Mouse (Mus musculus) C2C12 (cell line): ENCODE data around the gene Syngr4.

Source experiments
- CEBPB ChIP-seq: IDR thresholded peaks from one replicate; pipeline ENCODE4 v1.6.1; 2011; ENCODE audit warnings: low read depth, mild to moderate bottlenecking, control low read depth, moderate library complexity
- CTCF ChIP-seq: IDR thresholded peaks from one replicate; pipeline ENCODE4 v1.5.1; 2011; ENCODE audit not compliant: control insufficient read depth, insufficient read depth, insufficient read length
- FOSL1 ChIP-seq: IDR thresholded peaks from one replicate; pipeline ENCODE4 v1.8.0; 2011; ENCODE audit warnings: mild to moderate bottlenecking, low read length; ENCODE audit not compliant: poor library complexity, insufficient read depth, severe bottlenecking
- MYOD1 ChIP-seq: IDR thresholded peaks from one replicate; pipeline ENCODE4 v1.6.1; 2011; ENCODE audit warnings: low read depth; ENCODE audit not compliant: control insufficient read depth, insufficient read length
- MYOG ChIP-seq: IDR thresholded peaks from one replicate; pipeline ENCODE4 v1.6.1; 2011; ENCODE audit not compliant: control insufficient read depth, insufficient read length; ENCODE audit errors: extremely low read depth
- USF1 ChIP-seq: IDR thresholded peaks from one replicate; pipeline ENCODE4 v1.6.1; 2011; ENCODE audit warnings: low read depth, mild to moderate bottlenecking, control low read depth, moderate library complexity

- TF ChIP-seq CTCF (no peak), FOSL1 (no peak), MYOD1 (no peak), USF1 (no peak), MYOG (no peak), CEBPB (no peak)
Measured at GRCm38 (mm10) chr7:45928626-45929295, 32.2 kb upstream of the Syngr4 start.
